Mouse (Mus musculus) embryo, embryonic 9.5 days (tissue): ENCODE data around the gene Chid1.

ENCODE experiments used
- DNase-seq: peaks from one replicate; pipeline ENCODE4 v3.0.0-alpha.2; 2017; ENCODE audit errors: extremely low spot score

Gene Chid1

GRCm38 (mm10) chr7:141502556-141502905, 37.1 kb downstream of the Chid1 start:
- DNase-seq = no peak

- no peak for DNase-seq
Measured at GRCm38 (mm10) chr7:141501820-141502555, 37.7 kb downstream of the Chid1 start.

GRCm38 (mm10) chr7:141497600-141497999, 42.1 kb downstream of the Chid1 start:
- DNase-seq = no peak

GRCm38 (mm10) chr7:141495940-141496339, 43.7 kb downstream of the Chid1 start:
- DNase-seq = no peak

GRCm38 (mm10) chr7:141495379-141495778, 44.3 kb downstream of the Chid1 start:
- DNase-seq = no peak

- DNase-seq = no peak
Measured at GRCm38 (mm10) chr7:141493729-141494128, 45.9 kb downstream of the Chid1 start.

- no peak for DNase-seq
Measured at GRCm38 (mm10) chr7:141492738-141493137, 46.9 kb downstream of the Chid1 start.

- DNase-seq = no peak
Measured at GRCm38 (mm10) chr7:141491151-141491550, 48.5 kb downstream of the Chid1 start.

GRCm38 (mm10) chr7:141487141-141487540, 52.5 kb downstream of the Chid1 start:
- DNase-seq = no peak

GRCm38 (mm10) chr7:141486239-141486638, 53.4 kb downstream of the Chid1 start:
- no peak for DNase-seq

- no peak for DNase-seq
Measured at GRCm38 (mm10) chr7:141485606-141486005, 54.1 kb downstream of the Chid1 start.

- DNase-seq = no peak
Measured at GRCm38 (mm10) chr7:141485186-141485585, 54.5 kb downstream of the Chid1 start.

GRCm38 (mm10) chr7:141484186-141485120, 55.2 kb downstream of the Chid1 start:
- no peak for DNase-seq

GRCm38 (mm10) chr7:141483114-141483653, 56.5 kb downstream of the Chid1 start:
- DNase-seq = no peak

GRCm38 (mm10) chr7:141482531-141483024, 57.1 kb downstream of the Chid1 start:
- DNase-seq = no peak

- DNase-seq = peak; percentile 78
Measured at GRCm38 (mm10) chr7:141481498-141482401, 57.9 kb downstream of the Chid1 start.

- DNase-seq = peak; percentile 68
Measured at GRCm38 (mm10) chr7:141480842-141481497, 58.7 kb downstream of the Chid1 start.

GRCm38 (mm10) chr7:141478270-141478748, 61.3 kb downstream of the Chid1 start:
- no peak for DNase-seq

GRCm38 (mm10) chr7:141477578-141478269, 61.9 kb downstream of the Chid1 start:
- no peak for DNase-seq

GRCm38 (mm10) chr7:141476981-141477370, 62.7 kb downstream of the Chid1 start:
- DNase-seq = no peak
